Mouse (Mus musculus) limb, embryonic 15.5 days (tissue): ENCODE data around the gene Col11a2. TPM values are rescaled to one million over a fixed set of nuclear protein-coding genes. Genes with fewer than 3 reads are reported as not detected.

Experiments used
- ATAC-seq: fragments of 200-750 bp; cut with Nextera tagmentation; 2 replicates; pipeline ENCODE4 v1.8.0; 2017; ENCODE audit warnings: low read depth, moderate TSS enrichment; ENCODE audit not compliant: insufficient number of reproducible peaks, low FRiP score, low TSS enrichment
- H3K27ac ChIP-seq: fragments of 300-500 bp; sonication (generic); 2 replicates; pipeline ENCODE4 v1.5.1; 2015; ENCODE audit warnings: moderate library complexity, mild to moderate bottlenecking, inconsistent platforms
- H3K27me3 ChIP-seq: fragments of 300-500 bp; sonication (generic); 2 replicates; pipeline ENCODE4 v1.6.1; 2015; ENCODE audit warnings: inconsistent platforms
- H3K36me3 ChIP-seq: fragments of 300-500 bp; sonication (generic); 2 replicates; pipeline ENCODE4 v1.6.1; 2015; ENCODE audit warnings: inconsistent platforms
- H3K4me1 ChIP-seq: fragments of 300-500 bp; sonication (generic); 2 replicates; pipeline ENCODE4 v1.6.1; 2015; ENCODE audit warnings: inconsistent platforms
- H3K4me2 ChIP-seq: fragments of 300-500 bp; sonication (generic); 2 replicates; pipeline ENCODE4 v1.6.1; 2015; ENCODE audit warnings: mild to moderate bottlenecking, inconsistent platforms
- H3K4me3 ChIP-seq: fragments of 300-500 bp; sonication (generic); 2 replicates; pipeline ENCODE4 v1.5.1; 2015; ENCODE audit warnings: mild to moderate bottlenecking, inconsistent platforms
- H3K9ac ChIP-seq: fragments of 300-500 bp; sonication (generic); 2 replicates; pipeline ENCODE4 v1.6.1; 2015; ENCODE audit warnings: inconsistent platforms
- H3K9me3 ChIP-seq: fragments of 300-500 bp; sonication (generic); 2 replicates; pipeline ENCODE4 v1.6.1; 2016; ENCODE audit warnings: inconsistent platforms
- WGBS: fragments of 180-500 bp; shearing (Covaris S2); methylation state at CpG from one replicate; pipeline ENCODE4 v1.1.7; 2015; 5-methylcytosine and 5-hydroxymethylcytosine counted together
- polyA plus RNA-seq: library from polyadenylated mRNA; unstranded; fragments of >200 nt; fragmentation: Nextera tagmentation; extraction: Ambion mirVana; gene quantifications from 2 replicates; pipeline ENCODE4 v1.2.1, GENCODE M21; 2015

Gene Col11a2
- polyA plus RNA-seq, 1 experiment from 2014 or later = 94.4 TPM

GRCm38 (mm10) chr17:34010156-34010555, 29.1 kb upstream of the Col11a2 start:
- Histone ChIP-seq H3K9me3 (no peaks in the 10 kb centered on the region), H3K27me3 (peaks cover 7% of the 10 kb centered on the region; the same call in 1 of the 2 replicates)

DNA sequence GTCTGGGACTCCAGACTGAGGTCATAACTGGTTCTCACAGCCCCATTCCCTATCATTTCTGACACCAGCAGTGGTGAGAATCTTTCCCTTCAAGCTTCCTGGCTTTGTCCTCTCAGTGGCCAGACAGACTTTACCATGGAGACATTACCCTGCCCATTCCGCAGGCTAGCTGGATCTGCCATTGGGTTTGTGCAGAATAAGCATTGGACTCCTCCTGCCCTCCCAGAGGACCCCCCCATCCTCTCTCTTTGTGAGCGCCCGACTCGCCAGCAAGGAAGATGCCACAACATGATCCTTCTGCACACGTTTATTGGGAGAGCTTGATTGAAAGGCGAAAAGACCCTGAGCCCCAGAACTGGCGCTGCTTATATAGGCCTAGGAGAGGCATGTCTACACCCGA, 25.8 kb upstream of the Col11a2 start:
- no peak overlapping the region for H3K4me2 ChIP-seq
- H3K27me3 ChIP-seq = no peaks in the 10 kb centered on the region
- no peak overlapping the region for H3K27ac ChIP-seq
- WGBS = 92% methylated on average over 8 of the region's 8 CpGs
- no peak overlapping the region for H3K9ac ChIP-seq
- H3K4me1 ChIP-seq = no peaks in the 10 kb centered on the region
- H3K9me3 ChIP-seq = no peaks in the 10 kb centered on the region
- no peak for ATAC-seq
- no peaks in the 10 kb centered on the region for H3K36me3 ChIP-seq
- H3K4me3 ChIP-seq = no peak overlapping the region

More at GRCm38 (mm10) chr17:34010156-34010555, 29.1 kb upstream of the Col11a2 start:
- Histone ChIP-seq H3K4me1 (no peaks in the 10 kb centered on the region), H3K36me3 (no peaks in the 10 kb centered on the region), H3K4me2 (no peak overlapping the region), H3K27ac (no peak overlapping the region), H3K4me3 (no peak overlapping the region), H3K9ac (no peak overlapping the region)
- WGBS = 79% methylated on average over 5 of the region's 5 CpGs
- ATAC-seq = no peak

- 95% methylated on average over 23 of the region's 23 CpGs for WGBS
- H3K9me3 ChIP-seq = peaks cover 7% of the 10 kb centered on the region; the same call in 1 of the 2 replicates
- H3K27me3 ChIP-seq = no peaks in the 10 kb centered on the region
- no peak overlapping the region for H3K27ac ChIP-seq
- no peak overlapping the region for H3K9ac ChIP-seq
- ATAC-seq = no peak
- no peak overlapping the region for H3K4me2 ChIP-seq
- H3K4me1 ChIP-seq = peaks cover 33% of the 10 kb centered on the region
- H3K36me3 ChIP-seq = peaks cover 27% of the 10 kb centered on the region
- H3K4me3 ChIP-seq = no peak overlapping the region
Measured at GRCm38 (mm10) chr17:34021539-34022413, 17.5 kb upstream of the Col11a2 start.

DNA sequence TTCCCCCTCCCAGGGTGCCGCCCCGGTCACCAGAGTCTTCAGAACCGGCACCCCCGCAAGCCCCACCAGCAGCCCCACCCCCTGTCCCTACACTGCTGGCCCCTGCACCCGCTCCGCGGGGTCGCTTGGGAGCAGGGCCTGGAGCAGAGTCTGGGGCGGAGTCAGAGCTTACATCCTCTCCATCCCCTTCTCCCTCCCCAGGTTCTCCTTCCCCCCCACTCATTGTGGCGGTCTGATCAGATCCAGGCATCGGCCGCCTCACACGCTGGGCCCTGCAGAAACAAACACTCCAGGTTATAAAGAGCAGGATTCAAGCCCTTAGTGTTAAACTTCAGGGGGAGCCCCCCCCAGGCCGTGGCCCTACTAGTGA, 16.8 kb upstream of the Col11a2 start:
- H3K9me3 ChIP-seq = peaks cover 7% of the 10 kb centered on the region; the same call in 1 of the 2 replicates

DNA sequence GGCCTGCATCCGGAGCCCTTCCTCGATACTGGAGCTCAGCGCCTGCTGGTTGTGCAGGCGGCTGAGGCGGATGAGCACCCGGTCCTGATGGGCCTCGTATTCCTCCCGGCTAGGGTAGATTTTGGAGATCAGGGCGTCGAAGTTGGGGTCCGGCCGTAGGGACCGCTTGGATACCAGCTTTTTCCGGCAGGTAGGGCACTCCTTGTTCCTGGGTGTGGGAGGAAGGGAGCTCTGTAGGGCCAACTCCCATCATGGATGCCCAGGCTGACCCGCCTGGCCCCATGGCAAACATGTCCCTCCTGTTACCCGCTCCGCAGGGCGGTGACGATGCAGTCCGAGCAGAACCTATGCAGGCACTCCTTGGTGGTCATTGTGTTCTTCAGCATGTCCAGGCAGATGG, 16.2 kb upstream of the Col11a2 start:
- no peak overlapping the region for H3K4me2 ChIP-seq
- H3K4me3 ChIP-seq = no peak overlapping the region
- H3K9me3 ChIP-seq = peaks cover 7% of the 10 kb centered on the region; the same call in 1 of the 2 replicates
- WGBS = 92% methylated on average over 20 of the region's 20 CpGs
- peaks cover 44% of the 10 kb centered on the region for H3K4me1 ChIP-seq
- ATAC-seq = no peak
- no peak overlapping the region for H3K9ac ChIP-seq
- no peak overlapping the region for H3K27ac ChIP-seq
- peaks cover 27% of the 10 kb centered on the region for H3K36me3 ChIP-seq
- no peaks in the 10 kb centered on the region for H3K27me3 ChIP-seq

More for the DNA sequence above, 16.8 kb upstream of the Col11a2 start:
- Histone ChIP-seq H3K27ac (no peak overlapping the region), H3K27me3 (no peaks in the 10 kb centered on the region), H3K4me3 (no peak overlapping the region), H3K36me3 (peaks cover 27% of the 10 kb centered on the region), H3K4me1 (peaks cover 39% of the 10 kb centered on the region), H3K4me2 (no peak overlapping the region), H3K9ac (no peak overlapping the region)
- 87% methylated on average over 14 of the region's 14 CpGs for WGBS
- ATAC-seq = no peak

- Histone ChIP-seq H3K4me1 (peaks cover 51% of the 10 kb centered on the region), H3K27ac (peak overlapping the region; percentile 95), H3K4me2 (peak overlapping the region; percentile 84), H3K4me3 (peak overlapping the region; percentile 86), H3K36me3 (peaks cover 34% of the 10 kb centered on the region), H3K9ac (0 out of 2 replicates have a peak overlapping the region, but pooled peaks have one; percentile 90), H3K9me3 (peaks cover 7% of the 10 kb centered on the region; the same call in 1 of the 2 replicates), H3K27me3 (no peaks in the 10 kb centered on the region)
- ATAC-seq = no peak
- 60% methylated on average over 9 of the region's 9 CpGs for WGBS
Measured at GRCm38 (mm10) chr17:34023678-34024077, 15.6 kb upstream of the Col11a2 start.

GRCm38 (mm10) chr17:34024317-34024821, 14.9 kb upstream of the Col11a2 start, which contains the start of gene Ring1:
Gene Ring1, minus strand, starts transcription at chr17:34024680.
- peaks cover 7% of the 10 kb centered on the region; the same call in 1 of the 2 replicates for H3K9me3 ChIP-seq
- peaks cover 41% of the 10 kb centered on the region for H3K36me3 ChIP-seq
- ATAC-seq = peak; percentile 74
- WGBS = under 1% methylated on average over 53 of the region's 58 CpGs
- H3K4me3 ChIP-seq = peak within 1 kb of the TSS; percentile 86
- H3K27ac ChIP-seq = peak within 1 kb of the TSS; percentile 95
- H3K4me1 ChIP-seq = peaks cover 58% of the 10 kb centered on the region
- H3K27me3 ChIP-seq = no peaks in the 10 kb centered on the region
- H3K4me2 ChIP-seq = peak within 1 kb of the TSS; percentile 84
- H3K9ac ChIP-seq = peak within 1 kb of the TSS; percentile 90

DNA sequence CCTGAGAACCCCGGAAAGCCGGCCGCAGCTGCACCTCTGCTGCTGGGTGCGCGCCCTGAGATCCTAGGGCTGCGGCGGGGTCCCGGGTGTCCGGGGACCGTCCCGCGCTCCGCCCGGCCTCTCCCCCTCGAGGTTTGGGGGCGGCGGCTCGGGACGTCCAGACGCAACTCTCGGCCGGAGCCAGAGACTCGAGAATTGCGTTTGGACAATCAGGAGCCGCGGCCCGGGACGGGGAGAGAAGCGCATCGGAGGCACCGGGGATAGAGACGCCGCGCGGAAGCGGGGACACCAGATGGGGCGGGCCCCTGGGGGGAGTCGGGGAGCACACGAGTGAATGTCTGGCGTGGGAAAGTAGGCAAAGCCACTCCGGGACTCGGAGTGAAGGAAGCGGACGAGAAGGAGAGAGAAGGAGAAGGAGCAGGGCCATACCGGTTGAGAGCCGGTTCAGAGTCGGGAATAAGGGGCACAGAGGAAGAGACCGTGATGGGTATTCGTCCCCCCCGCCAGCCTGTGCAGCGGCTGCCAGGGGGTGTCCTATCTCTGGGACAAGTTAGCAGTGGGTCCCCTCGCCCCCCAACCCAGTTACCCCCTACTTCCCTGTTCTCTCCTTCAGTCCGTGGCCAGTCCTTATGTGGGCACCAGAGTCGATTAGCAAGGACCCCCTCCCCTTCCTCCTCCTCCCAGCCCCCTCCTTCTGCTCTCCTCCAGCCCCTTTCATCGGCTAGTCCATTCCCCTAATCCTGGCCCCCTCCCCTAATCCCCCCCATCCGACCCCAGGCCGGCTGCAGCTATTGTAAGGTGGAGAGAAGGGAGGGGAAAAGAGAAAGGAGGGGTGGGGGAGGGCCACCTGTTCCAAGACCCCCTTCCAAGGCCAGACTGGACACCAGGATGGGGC, 14.1 kb upstream of the Col11a2 start:
- 0 out of 2 replicates have a peak, but pooled peaks have one; percentile 0 for ATAC-seq
- H3K4me2 ChIP-seq = peak overlapping the region; percentile 84
- peak overlapping the region; percentile 86 for H3K4me3 ChIP-seq
- no peaks in the 10 kb centered on the region for H3K27me3 ChIP-seq
- WGBS = 1% methylated on average over 57 of the region's 57 CpGs
- peaks cover 2% of the 10 kb centered on the region; the same call in 1 of the 2 replicates for H3K9me3 ChIP-seq
- H3K36me3 ChIP-seq = peaks cover 48% of the 10 kb centered on the region
- peaks cover 66% of the 10 kb centered on the region for H3K4me1 ChIP-seq
- peak overlapping the region; percentile 90 for H3K9ac ChIP-seq
- peak overlapping the region; percentile 95 for H3K27ac ChIP-seq

DNA sequence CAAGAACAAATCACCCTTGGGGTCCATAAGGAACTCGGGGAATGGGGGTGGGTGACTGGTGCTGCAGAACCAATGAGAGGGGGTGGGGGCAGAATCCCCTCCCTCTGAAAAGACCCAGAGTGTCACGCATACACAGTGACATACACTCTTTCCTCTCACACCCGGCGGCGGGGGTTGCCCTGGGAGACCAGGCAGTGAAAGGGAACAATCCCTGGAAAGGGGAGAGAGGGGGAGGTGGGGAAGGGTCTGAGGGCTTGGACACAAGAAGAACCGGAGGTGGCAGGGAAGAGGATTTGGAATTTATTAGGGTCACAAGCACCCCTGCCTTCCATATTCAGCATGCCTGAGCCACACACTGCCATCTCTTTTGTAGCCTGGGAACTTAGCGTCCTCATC, 13.5 kb upstream of the Col11a2 start:
- no peaks in the 10 kb centered on the region for H3K9me3 ChIP-seq
- no peak overlapping the region for H3K27ac ChIP-seq
- peaks cover 72% of the 10 kb centered on the region for H3K4me1 ChIP-seq
- H3K27me3 ChIP-seq = no peaks in the 10 kb centered on the region
- peak overlapping the region; percentile 90 for H3K9ac ChIP-seq
- peaks cover 51% of the 10 kb centered on the region for H3K36me3 ChIP-seq
- ATAC-seq = no peak
- H3K4me2 ChIP-seq = peak overlapping the region; percentile 84
- WGBS = 15% methylated on average over 7 of the region's 7 CpGs
- H3K4me3 ChIP-seq = peak overlapping the region; percentile 86

- Histone ChIP-seq H3K9me3 (no peaks in the 10 kb centered on the region), H3K27me3 (no peaks in the 10 kb centered on the region), H3K4me1 (peaks cover 75% of the 10 kb centered on the region), H3K4me3 (peak overlapping the region; percentile 86), H3K27ac (no peak overlapping the region), H3K36me3 (peaks cover 46% of the 10 kb centered on the region), H3K9ac (no peak overlapping the region), H3K4me2 (0 out of 2 replicates have a peak overlapping the region, but pooled peaks have one; percentile 84)
- 38% methylated on average over 2 of the region's 2 CpGs for WGBS
- ATAC-seq = no peak
Measured at GRCm38 (mm10) chr17:34026221-34026620, 13.0 kb upstream of the Col11a2 start.

GRCm38 (mm10) chr17:34026917-34027655, 12.2 kb upstream of the Col11a2 start:
- H3K9me3 ChIP-seq = no peaks in the 10 kb centered on the region
- peak overlapping the region; percentile 58 for H3K9ac ChIP-seq
- H3K4me1 ChIP-seq = peaks cover 75% of the 10 kb centered on the region
- H3K27ac ChIP-seq = peak overlapping the region; percentile 81
- H3K27me3 ChIP-seq = no peaks in the 10 kb centered on the region
- H3K4me2 ChIP-seq = peak overlapping the region; percentile 96
- peak overlapping the region; percentile 65 for H3K4me3 ChIP-seq
- H3K36me3 ChIP-seq = peaks cover 37% of the 10 kb centered on the region
- 11% methylated on average over 36 of the region's 36 CpGs for WGBS
- ATAC-seq = no peak
